Mouse (Mus musculus) embryonic stem cell, embryonic (primary cell): ENCODE measurements around the gene Dcp1a.
"Not testable (repeated sequence)": the region's sequence is repeated elsewhere in the genome, so short reads cannot be mapped to it uniquely, and the experiment has no call there.

Experiments used
- CTCF ChIA-PET, 4 experiments: fragments of 300-600 bp in 2 of 4; fragments of 350-600 bp in 2 of 4; sonication (Branson Sonifier 250); formaldehyde crosslinking; loops; one replicate each; lab custom pipeline; 2022; ENCODE audit warnings: inconsistent platforms in 2 of 4; lab: Charles Lee
- POLR2A ChIA-PET, 4 experiments: fragments of 300-600 bp in 2 of 4; fragments of 350-600 bp in 2 of 4; sonication (Branson Sonifier 250); formaldehyde crosslinking; loops; one replicate each; lab custom pipeline; 2022; ENCODE audit warnings: antibody characterized with exemption in 4 of 4, inconsistent platforms in 1 of 4; lab: Charles Lee

The Dcp1a gene

GRCm38 (mm10) chr14:30498202-30498601, 18.9 kb downstream of the Dcp1a start:
- ChIA-PET CTCF (no interaction called here), POLR2A (interaction anchor here in 1 of 4 experiments (2.3 to 3.4 kb wide), 2 partner anchors 11 to 19 kb away, joined by 11 to 14 read pairs; partner anchors contain the start of gene Dcp1a)

DNA sequence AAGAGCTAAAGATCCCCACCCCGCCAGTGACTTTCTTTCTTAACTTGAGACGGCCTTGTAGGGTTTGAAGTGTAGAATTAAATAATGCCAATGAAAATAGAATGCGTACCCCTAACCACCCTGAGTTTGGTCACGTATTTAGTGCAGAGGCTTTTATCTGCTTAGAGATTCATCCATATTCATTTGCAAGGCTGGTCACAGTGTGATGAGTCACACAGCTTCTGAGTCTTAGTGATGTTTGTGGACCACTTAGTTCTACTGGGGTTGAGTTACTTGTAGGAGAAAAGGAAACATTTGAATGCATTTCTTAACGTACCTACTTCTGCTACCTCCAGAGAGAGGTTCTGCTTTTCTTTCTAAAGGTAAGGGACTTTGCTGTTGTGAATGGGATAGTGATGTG, 25.7 kb downstream of the Dcp1a start:
- POLR2A ChIA-PET, result interaction anchor here in 3 of 4 experiments (0.7 to 2.4 kb wide), 15 partner anchors 8 to 150 kb away, joined by 3 to 15 read pairs (median 5); partner anchors contain the start of genes Dcp1a (in 3 of the 3) and Rft1 (in 1 of the 3)
- CTCF ChIA-PET, result interaction anchor here in 2 of 4 experiments (1.1 to 1.3 kb wide), 2 partner anchors 8 to 18 kb away, joined by 3 to 4 read pairs; no protein-coding TSS in a partner anchor

GRCm38 (mm10) chr14:30510214-30510763, 31.0 kb downstream of the Dcp1a start:
- POLR2A ChIA-PET, result interaction anchor here in 2 of 4 experiments (0.6 to 5.1 kb wide), 7 partner anchors 14 to 50 kb away, joined by 3 to 33 read pairs (median 4); partner anchors contain the start of gene Dcp1a (in 1 of the 2)
- CTCF ChIA-PET, result no interaction called here

- ChIA-PET POLR2A (interaction anchor here in 3 of 4 experiments (0.5 to 5.1 kb wide), 20 partner anchors 8 to 698 kb away, joined by 3 to 33 read pairs (median 4); partner anchors contain the start of gene Dcp1a (in 3 of the 3)), CTCF (interaction anchor here in 1 of 4 experiments (1.1 kb wide), 1 partner anchor 8 kb away, joined by 3 read pairs; no protein-coding TSS in a partner anchor)
These were observed 33.6 kb downstream of the Dcp1a start for GRCm38 (mm10) chr14:30512896-30513295.

- POLR2A ChIA-PET, result interaction anchor here in 2 of 4 experiments (0.8 to 5.0 kb wide), 5 partner anchors 7 to 34 kb away, joined by 3 to 42 read pairs (median 4); no protein-coding TSS in a partner anchor
- CTCF ChIA-PET, result no interaction called here
These were observed 36.8 kb downstream of the Dcp1a start for GRCm38 (mm10) chr14:30515931-30516723.

DNA sequence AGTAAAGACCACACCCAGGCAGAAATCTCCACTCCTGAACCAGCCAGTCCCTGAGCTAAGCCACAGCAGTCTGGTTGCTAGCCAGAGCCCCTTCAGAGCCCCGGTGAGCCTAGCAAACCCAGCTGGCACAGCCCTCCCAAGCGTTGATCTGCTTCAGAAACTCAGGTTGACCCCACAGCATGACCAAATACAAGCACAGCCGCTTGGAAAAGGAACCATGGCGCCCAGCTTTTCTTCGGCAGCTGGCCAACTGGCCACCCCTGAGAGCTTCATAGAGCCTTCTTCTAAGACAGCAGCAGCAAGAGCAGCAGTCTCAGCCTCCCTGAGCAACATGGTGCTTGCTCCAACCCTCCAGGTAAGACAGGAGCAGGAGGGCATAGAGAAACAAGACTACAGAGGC, 40.0 kb downstream of the Dcp1a start:
- POLR2A ChIA-PET, result interaction anchor here (0.6 to 5.0 kb wide), 11 partner anchors 10 to 555 kb away, joined by 3 to 42 read pairs (median 4); partner anchors contain the start of gene Dcp1a (in 1 of the 4)

GRCm38 (mm10) chr14:30523356-30523755, 44.0 kb downstream of the Dcp1a start:
- POLR2A ChIA-PET, result interaction anchor here in 3 of 4 experiments (0.5 to 2.1 kb wide), 13 partner anchors 8 to 428 kb away, joined by 3 to 6 read pairs (median 3); partner anchors contain the start of gene Rft1 (in 1 of the 3)
- CTCF ChIA-PET, result interaction anchor here in 2 of 4 experiments (0.7 to 1.4 kb wide), 3 partner anchors 10 to 15 kb away, joined by 3 to 5 read pairs (median 5); no protein-coding TSS in a partner anchor

More for the DNA sequence above, 40.0 kb downstream of the Dcp1a start:
- CTCF ChIA-PET, result no interaction called here

- ChIA-PET CTCF (interaction anchor here in 2 of 4 experiments (0.6 to 0.8 kb wide), 2 partner anchors 66 to 311 kb away, joined by 3 to 4 read pairs; no protein-coding TSS in a partner anchor), POLR2A (interaction anchor here in 2 of 4 experiments (0.7 to 8.3 kb wide), 24 partner anchors 8 to 297 kb away, joined by 3 to 62 read pairs (median 14); partner anchors contain the start of genes Dcp1a (in 2 of the 2), Rft1 (in 1 of the 2), Tkt (in 1 of the 2) and Tmem110 (in 1 of the 2))
These were observed 49.1 kb downstream of the Dcp1a start for GRCm38 (mm10) chr14:30528392-30528791.

GRCm38 (mm10) chr14:30528961-30529360, 49.6 kb downstream of the Dcp1a start:
- CTCF ChIA-PET, result interaction anchor here in 3 of 4 experiments (0.6 to 1.2 kb wide), 6 partner anchors 30 to 352 kb away, joined by 3 to 4 read pairs (median 3); no protein-coding TSS in a partner anchor
- POLR2A ChIA-PET, result interaction anchor here in 3 of 4 experiments (0.6 to 8.3 kb wide), 50 partner anchors 8 to 561 kb away, joined by 3 to 62 read pairs (median 6); partner anchors contain the start of genes Dcp1a (in 3 of the 3), Rft1 (in 2 of the 3), Tkt (in 2 of the 3) and Prkcd (in 1 of the 3)

- POLR2A ChIA-PET, result interaction anchor here in 3 of 4 experiments (0.6 to 8.3 kb wide), 61 partner anchors 9 to 561 kb away, joined by 3 to 62 read pairs (median 7); partner anchors contain the start of genes Dcp1a (in 3 of the 3), Rft1 (in 3 of the 3), Tkt (in 2 of the 3) and Prkcd (in 1 of the 3)
- CTCF ChIA-PET, result interaction anchor here in 2 of 4 experiments (0.6 to 1.4 kb wide), 7 partner anchors 9 to 352 kb away, joined by 3 to 4 read pairs (median 3); no protein-coding TSS in a partner anchor
These were observed 50.1 kb downstream of the Dcp1a start for GRCm38 (mm10) chr14:30529454-30529853.

GRCm38 (mm10) chr14:30530726-30531269, 51.5 kb downstream of the Dcp1a start:
- CTCF ChIA-PET, result interaction anchor here in 2 of 4 experiments (0.5 to 1.4 kb wide), 6 partner anchors 8 to 528 kb away, joined by 3 to 12 read pairs (median 3); no protein-coding TSS in a partner anchor
- POLR2A ChIA-PET, result interaction anchor here (0.6 to 8.3 kb wide), 55 partner anchors 8 to 1635 kb away, joined by 3 to 62 read pairs (median 7); partner anchors contain the start of genes Dcp1a (in 4 of the 4), Tkt (in 3 of the 4), Rft1 (in 2 of the 4) and Selenok (in 1 of the 4)

DNA sequence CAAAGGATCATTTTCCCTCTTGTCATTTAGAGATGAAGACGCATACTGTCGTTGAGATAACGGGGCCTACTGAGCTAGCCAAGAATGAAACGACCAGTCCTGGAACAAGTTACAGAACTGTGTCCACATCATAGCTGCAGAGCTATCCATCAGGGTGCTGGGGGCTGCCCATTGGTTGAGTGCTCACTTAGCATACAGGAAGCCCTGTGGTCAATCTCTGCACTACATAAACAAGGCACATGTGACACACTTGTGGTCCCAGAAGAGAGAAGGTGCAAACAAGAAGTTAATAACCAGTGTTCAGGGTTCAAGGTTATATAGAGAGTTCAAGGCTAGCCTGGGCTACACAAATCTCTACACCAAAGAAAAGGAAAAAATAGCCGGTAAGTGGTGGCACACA, 52.1 kb downstream of the Dcp1a start:
- CTCF ChIA-PET, result interaction anchor here in 1 of 4 experiments (0.6 to 2.3 kb wide), 5 partner anchors 18 to 562 kb away, joined by 3 to 13 read pairs (median 3); partner anchors contain the start of gene Tkt
- POLR2A ChIA-PET, result interaction anchor here in 3 of 4 experiments (0.7 to 8.3 kb wide), 39 partner anchors 9 to 564 kb away, joined by 3 to 62 read pairs (median 9); partner anchors contain the start of genes Tkt (in 3 of the 3), Dcp1a (in 2 of the 3), Rft1 (in 2 of the 3) and Selenok (in 1 of the 3)

DNA sequence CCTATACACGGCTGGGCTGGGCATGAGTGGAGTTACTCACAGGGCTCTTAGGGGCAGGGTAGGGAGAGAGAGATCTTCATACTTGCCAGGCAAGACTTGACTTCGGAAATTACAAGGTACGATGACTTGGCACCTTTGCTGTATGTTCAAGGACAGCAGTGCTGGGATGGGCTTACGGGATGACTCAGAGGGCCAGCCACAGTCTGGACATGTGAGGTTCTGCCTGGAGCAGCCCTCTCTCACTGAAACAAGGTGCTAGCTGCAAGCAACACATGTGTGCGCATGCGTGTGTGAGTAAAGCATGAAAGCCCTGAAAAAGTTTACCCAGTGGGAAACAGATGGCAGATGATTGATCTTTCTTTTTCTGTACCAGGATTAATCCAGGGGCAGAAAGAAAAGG, 52.6 kb downstream of the Dcp1a start:
- POLR2A ChIA-PET, result interaction anchor here in 3 of 4 experiments (0.7 to 8.3 kb wide), 29 partner anchors 10 to 183 kb away, joined by 3 to 62 read pairs (median 7); partner anchors contain the start of genes Tkt (in 2 of the 3), Dcp1a (in 1 of the 3) and Sfmbt1 (in 1 of the 3)
- CTCF ChIA-PET, result interaction anchor here in 3 of 4 experiments (0.7 to 2.3 kb wide), 6 partner anchors 17 to 562 kb away, joined by 3 to 13 read pairs (median 5); partner anchors contain the start of gene Tkt (in 1 of the 3)

DNA sequence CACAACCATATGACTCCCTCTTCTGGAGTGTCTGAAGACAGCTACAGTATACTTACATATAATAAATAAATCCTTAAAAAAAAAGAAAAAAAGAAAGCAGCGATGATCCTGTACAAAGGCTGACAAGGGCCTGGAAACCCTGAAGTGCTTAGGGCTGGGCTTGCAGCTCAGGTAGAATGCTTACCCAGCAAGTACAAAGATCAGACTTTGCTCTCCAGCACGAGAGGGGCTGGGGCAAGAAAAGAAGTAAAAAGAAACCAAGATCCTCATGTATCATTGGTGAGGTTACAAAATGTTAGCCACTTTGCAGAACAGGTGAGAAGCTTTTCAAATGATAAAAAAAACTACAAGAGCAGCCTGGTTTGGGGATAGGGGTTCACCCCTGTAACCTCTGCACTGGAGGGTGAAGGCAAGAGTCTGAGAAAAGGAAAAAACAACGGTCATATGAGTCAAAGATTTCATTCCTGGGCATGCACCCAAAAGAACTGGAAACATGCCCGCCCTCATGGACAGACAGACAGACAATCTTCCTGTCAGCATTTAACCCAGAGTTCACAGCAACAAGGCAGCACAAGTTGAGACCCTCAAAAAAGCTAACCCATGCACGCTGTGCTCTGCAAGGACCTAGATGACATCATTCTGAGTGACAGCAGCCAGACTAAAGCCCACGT, 54.6 kb downstream of the Dcp1a start:
- CTCF ChIA-PET, result interaction anchor here (0.7 to 2.3 kb wide), 6 partner anchors 8 to 138 kb away, joined by 3 to 13 read pairs (median 3); no protein-coding TSS in a partner anchor
- POLR2A ChIA-PET, result interaction anchor here in 2 of 4 experiments (0.9 to 8.3 kb wide), 8 partner anchors 10 to 95 kb away, joined by 3 to 62 read pairs (median 4); partner anchors contain the start of gene Tkt (in 1 of the 2)

- POLR2A ChIA-PET, result interaction anchor here in 2 of 4 experiments (1.0 to 2.1 kb wide), 3 partner anchors 9 to 12 kb away, joined by 3 to 5 read pairs (median 3); no protein-coding TSS in a partner anchor
- CTCF ChIA-PET, result interaction anchor here in 1 of 4 experiments (0.9 kb wide), 1 partner anchor 8 kb away, joined by 3 read pairs; no protein-coding TSS in a partner anchor
These were observed 62.2 kb downstream of the Dcp1a start for GRCm38 (mm10) chr14:30541541-30541940.

GRCm38 (mm10) chr14:30543331-30543730, 64.0 kb downstream of the Dcp1a start:
- CTCF ChIA-PET, result not testable (repeated sequence)
- POLR2A ChIA-PET, result interaction anchor here in 2 of 4 experiments (2.1 to 2.6 kb wide), 2 partner anchors 13 to 33 kb away, joined by 5 to 6 read pairs; no protein-coding TSS in a partner anchor
